Mouse (Mus musculus): Measurements from ENCODE around the gene BC025920.

BC025920 gene

DNA sequence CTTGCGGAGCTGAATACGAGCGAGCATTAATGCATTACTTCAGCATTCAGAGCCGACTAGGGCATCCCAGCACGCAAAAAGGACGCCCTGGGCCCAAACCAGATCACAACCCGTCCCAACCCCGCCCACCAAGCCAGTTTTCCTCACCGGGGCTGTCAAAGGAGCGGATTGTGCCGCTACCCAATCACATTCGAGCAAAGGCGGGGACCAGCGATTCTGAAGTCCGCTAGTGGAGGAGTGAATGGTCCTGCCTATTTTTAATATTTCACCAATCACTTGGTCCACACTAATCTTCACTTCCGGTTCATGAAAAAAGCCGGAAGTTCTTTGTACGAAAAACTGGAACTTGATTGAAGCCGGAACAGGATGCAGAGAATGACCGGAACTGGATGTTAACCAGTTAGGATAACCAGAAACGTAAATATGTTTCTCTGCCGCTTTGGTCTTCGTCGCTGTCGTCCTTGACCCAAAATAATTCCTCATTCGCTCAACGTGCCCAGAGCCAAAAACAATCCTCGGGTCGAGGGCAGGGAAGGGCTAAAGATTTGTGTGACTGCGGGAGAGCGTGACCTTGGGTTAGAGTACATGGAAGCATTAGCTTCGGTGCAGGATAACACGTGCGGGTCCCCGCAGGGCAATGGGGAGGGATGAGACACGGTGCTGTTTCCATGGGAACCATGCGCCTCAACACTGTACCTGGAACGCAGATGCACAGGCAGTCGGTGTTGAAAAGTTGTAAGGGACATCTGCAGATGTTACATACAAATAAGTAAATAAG is at the start of gene BC025920:
Gene BC025920 (plus strand): TSS at position 297 of the 778 bp plus-strand sequence.
- DNase-seq: peak; percentile 91 to 96

DNA sequence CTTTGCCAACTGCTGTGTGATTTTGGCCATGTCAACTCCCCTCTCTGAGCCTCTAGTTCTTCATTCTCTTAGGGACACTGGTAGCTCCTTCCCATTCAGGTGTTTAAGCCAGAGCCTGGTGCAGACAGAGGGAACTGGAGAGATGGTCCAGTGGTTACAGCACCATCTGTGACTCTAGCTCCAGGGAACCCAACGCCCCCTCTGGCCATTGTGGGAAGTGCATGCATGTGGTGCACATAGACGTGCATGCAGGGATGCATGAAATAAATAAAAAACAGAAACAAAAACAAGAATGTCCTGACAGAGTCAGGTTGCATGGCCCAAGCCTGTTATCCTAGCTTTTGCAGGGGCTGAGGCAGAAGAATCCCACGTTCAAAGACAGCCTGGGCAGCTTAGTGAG is 49.8 kb upstream of the BC025920 start:
- peak in 1 of 2 experiments; percentile 42 for DNase-seq

DNA sequence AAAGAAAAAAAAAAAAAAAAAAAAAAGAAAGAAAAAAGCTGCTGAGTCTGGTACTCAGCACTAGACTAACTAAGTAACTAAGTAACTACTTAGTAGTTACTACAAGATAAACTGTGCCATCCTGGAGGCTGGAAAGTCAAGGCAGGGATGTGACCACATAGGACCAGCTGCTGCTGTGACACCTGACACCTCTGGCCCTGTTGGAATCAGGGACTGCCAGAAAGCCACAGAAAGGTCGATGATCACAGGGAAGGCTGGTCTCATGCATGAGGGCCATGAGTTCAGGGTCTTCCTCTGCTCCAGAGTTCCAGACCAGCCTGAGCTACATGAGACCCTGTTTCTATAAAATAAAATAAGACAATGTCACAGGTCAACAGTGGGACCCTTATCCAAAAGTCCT is 48.6 kb upstream of the BC025920 start:
- no peak for DNase-seq

DNA sequence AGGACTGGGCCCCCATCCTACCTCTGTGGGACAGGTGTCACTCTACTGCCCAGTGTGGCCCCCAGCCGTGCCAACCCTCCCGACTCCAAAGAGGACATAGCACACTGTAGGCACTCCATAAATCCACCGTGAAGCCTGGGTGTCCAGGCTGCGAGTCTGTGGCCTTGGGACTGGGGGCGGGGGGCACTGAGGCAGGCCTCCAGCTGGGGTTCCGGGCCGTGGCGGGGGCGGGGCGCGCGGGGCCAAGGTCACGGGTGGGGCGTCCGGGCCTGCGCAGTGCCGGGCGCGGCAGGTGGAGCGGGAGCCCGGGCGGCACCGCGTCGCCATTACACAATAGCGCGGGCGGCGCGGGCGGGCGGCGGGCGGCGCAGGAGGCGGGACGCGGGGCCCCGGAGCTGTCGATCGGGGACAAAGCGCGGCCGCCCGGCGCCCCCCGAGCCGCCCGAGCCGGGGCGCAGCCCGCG is 46.9 kb upstream of the BC025920 start, which contains the start of gene Aes:
Gene Aes (plus strand): TSS at position 326 of the 464 bp plus-strand sequence.
- DNase-seq: peak; percentile 90 to 95

DNA sequence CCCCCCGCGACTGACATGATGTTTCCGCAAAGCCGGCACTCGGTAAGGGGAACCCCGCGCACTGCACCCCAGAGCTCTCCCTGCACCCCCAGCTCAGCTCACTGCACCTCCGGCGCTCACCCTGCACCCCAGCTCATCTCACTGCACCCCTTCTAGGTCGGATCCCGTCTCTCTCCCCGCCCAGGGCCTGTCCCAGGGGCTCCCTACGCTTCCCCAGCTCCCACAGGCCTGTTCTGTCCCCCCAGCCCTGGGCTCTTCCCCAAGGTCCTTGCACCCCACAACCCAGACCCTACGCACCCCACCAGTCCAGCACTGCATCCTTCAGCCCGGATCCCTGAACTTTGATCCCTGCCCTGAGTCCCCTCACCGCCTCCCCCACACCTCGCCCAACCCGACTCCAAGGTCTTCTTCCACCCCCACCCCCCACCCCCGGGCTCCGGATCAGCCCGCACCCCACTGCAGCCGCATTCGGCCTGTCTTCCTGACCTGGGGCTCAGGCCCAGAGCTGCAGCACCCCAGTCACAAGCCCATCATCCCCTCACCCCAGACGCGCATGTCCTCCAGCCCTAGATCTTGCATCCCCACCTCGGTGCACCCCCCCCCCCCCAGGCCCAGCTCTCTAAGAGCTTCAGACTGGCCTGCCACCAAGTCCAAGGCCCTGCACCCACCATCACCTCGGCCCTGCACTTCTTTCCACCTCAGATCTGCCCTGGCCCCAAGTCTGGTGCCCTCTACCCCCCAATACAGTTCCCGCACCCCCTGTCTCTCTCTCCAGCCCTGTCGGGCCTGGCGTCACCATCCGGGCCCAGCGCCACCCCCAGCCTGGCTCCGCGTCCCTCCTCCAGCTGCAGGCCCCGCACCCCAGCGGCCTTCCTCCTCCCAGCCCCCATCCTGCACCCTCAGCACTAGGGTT is 46.2 kb upstream of the BC025920 start:
- peak; percentile 82 to 84 for DNase-seq

DNA sequence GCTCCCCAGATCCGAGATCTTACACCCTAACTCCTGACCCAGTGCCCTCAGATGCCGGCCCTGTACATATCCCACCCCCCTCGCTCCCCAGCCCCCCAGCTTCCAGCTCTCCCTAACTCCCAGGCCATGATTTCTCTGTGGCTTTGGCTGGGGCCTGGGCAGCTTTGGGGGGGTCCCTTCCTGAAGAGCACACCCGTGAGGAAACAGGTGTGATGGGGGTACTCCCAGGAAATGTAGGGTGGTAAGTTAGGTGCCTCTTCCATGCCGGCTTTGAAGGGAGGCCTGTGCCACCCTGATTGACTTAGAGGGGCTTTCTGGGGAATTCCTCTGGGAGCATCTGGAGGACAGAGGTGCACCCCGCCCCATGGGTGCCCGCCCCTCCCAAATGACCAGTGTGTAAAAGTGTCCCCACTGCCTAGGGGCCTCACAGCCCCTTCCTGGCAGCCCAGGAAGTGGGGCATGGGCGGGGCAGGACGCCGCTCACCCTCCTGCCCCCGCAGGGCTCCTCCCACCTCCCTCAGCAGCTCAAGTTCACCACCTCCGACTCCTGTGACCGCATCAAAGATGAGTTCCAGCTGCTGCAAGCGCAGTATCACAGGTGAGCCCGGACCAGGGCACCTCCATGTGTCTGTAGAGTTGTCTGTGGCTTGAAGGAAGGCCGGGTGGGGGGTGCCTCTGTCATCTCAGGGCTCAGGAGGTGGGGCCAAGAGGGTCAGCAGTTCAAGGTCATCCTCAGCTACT is 45.2 kb upstream of the BC025920 start:
- peak in 1 of 2 experiments; percentile 42 for DNase-seq

DNA sequence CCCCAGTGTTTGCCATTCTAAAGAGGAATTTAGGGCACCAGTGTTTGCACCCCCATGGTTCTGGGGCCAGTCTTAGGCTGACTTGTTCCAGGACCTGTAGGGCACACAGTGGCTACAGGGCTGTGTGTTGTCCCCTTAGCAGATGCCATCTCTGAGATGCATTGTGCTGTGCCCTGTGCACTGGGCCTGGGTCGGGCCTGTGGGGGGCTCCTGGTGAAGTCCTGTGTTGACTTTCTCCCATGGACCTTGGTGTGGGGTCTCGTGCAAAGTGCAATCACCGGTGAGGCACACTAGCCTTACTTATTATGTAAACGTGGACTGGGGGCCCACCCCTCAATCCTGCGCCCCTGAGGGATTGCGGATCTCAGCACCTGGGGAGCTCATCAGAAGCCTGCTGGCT is 43.7 kb upstream of the BC025920 start:
- DNase-seq: peak in 1 of 2 experiments; percentile 26

DNA sequence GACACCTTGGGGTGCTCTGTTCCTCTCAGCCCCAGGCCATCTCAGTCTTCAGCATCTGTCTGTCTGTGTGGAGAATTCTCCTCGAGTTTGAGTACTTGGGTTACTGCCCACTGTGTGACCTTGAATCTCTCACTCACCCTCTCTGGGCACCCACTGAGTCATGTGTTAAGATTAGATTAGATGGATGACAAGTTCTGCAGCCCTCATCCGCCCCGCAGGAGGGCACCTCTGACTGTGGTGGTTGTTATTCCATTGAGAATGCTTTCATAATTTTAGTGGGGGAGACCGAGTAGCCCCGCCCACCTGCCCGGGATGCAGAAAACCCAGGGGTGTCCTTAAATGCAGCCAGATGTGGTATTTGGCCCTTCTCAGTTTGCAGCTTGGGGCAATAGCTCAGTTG is 42.6 kb upstream of the BC025920 start:
- peak in 1 of 2 experiments; percentile 46 for DNase-seq

DNA sequence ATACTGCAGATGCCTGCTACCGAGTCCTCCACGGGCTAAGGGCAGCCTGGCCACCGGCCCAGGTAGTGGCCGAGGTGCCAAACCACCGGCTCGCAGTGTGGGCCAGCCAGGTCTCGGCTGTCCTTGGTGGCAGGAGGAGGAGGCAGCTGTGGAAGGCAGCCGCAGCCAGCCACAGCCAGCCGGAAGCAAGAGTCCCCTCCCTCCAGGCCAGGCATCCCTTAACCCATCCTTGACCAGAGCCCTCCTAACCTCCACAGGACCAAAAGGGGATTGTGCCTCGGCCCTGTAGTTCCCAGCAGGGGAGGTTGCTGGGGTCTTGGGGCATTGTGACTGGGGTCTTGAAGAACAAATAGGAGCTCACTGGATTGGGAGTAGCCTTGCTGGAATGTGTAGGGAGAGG is 41.9 kb upstream of the BC025920 start:
- peak; percentile 61 to 75 for DNase-seq

DNA sequence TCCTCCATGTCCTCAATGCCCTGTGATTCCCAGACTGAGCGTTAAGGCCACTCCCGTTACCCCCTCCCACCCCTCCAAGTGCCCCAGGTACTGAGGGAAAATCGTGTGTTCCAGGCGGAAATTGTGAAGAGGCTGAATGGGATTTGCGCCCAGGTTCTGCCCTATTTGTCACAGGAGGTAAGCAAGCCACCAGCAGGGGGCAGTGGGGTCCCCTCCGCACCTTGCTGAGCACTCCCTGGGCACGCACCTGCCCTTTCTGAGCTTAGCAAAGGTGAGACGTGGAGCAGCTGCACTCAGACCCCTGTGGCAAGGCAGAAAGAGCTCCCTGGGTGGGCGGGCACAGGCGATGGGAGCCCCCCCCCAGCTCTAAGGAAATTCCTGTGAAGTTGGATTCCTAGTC is 41.3 kb upstream of the BC025920 start:
- peak; percentile 67 to 82 for DNase-seq

DNA sequence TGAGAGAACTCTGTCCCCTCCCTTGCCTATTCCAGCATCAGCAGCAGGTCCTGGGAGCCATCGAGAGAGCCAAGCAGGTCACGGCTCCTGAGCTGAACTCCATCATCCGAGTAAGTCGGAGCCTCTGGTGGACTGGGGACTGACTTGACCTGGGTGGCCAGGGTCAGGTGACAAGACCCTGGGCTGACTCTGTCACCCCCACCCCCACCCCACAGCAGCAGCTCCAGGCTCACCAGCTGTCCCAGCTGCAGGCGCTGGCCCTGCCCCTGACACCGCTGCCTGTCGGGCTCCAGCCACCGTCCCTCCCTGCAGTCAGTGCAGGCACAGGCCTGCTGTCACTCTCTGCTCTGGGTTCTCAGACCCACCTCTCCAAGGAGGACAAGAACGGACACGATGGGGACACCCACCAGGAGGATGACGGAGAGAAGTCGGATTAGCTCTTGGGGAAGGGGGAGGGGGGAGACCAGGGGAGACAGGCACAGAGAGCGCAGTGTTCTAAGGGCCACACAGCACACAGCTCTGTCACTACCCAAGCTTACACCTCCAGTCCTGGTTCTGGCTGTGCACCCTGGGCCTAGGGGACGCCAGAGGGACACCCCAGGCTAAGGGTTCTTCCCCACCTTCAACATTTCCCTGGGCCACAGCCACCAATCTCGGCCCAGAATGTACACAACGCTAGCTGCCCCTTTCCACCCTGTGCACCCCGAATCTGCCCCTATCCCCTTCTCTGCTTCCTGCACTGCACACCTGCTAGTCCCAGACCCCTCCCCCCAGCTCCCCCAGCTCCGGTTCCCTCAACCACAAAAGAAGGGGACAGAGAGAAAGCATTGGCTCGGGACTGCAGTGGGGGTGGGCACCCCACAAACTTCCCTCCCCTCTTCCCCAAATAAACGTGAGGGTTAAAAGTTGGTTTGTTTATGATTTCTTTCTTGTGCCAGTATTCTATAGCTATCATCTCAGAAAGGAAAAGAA is 40.5 kb upstream of the BC025920 start:
- DNase-seq: peak in 1 of 2 experiments; percentile 25

DNA sequence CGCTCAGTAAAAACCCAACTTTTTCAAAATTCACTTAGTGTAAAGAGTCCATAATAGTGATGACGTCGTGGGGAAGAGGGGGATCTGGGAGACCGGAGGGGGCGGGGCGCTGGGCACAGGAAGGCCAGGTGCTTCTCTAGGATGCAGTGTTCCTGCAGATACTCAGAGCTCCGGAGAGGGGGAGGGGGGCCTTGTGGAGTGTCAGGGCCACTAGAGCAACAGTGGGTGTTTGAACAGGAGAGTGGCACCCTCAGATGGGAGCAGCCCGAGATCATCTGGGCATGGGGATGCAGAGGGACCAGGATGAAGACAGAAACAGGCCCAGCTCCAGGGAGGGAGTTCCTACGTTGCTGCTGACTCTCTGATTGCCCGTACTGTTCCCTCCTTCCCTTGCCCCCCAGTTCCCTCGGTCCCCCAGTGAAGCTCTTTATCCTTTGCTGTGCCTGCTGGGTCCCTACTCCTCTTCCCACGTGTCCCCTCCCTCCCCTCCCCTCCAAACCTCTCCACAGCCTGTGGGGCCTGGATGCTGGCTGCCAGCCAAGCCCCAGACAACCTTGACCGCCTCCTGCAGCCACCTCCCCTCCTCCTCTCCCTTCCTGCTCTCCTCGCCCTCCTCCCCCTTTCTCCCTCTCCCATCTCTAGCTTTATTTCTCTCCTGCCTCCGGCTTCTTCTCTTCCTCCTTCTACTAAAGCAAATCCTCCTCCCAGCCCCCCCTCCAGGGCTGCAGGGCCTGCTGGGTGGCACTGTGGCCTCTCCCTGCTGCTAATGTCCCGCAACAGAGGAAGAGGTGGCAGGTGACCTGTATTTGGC is 37.5 kb upstream of the BC025920 start:
- peak; percentile 29 to 65 for DNase-seq

DNA sequence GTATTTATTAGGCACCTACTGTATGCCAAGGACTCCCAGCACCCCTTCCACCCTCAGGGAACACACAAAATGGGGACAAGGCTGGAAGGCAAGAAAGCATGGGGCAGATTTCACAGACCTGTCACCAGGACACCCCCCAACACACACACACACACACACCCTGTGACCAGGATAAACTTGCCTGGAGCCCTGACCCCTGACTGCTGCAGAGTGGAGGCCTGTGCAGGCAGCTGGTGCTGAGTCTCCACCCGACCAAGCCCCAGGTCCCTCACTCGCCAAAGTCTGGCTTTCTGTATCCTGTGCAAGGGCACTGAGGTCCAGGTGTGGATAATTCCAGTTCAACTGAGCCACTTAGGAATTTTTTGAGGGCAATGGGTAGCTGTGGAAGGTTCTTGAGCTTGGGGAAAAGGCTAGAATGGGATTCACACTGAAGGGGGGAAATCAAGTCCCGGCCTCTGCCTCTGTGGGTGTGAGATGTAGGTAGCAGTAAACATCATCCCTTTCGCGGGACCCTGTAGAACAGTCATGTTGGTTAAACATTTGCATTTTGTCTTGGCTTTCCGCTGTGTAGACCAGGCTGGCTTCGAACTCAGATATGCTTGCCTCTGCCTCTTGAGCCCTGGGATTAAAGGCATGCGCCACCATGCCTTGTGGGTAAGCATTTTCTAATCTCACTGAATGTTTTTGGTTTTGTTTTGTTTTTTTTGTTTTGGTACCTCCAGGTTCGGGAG is 36.4 kb upstream of the BC025920 start:
- peak; percentile 27 to 31 for DNase-seq

DNA sequence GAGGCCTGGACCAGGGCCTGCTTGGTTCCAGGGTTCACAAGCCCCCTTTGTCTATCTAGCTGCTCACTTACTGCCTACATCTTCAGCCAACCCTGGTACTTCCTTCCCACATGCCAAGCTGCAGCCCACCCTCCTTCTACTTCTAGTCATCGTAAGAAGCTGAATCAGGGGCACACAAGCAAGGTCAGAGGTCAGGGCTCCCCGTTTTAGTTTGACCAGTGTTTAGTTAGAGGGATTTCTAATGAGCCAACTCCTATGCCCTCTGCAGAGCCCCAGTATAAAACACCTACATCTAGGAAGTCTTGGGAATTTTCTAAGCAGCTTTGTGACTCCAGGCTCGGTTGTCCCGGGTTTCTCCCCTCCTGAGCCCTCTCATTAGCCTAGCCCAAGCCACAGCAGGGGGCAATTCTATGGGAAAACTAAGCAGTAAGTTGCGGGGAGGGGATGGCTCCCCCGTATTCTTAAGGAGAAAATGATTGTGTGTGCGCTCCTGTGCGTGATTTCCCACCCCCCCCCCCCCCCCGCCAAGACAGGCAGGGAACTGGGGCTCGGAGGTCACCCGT is 35.8 kb upstream of the BC025920 start:
- DNase-seq: no peak

DNA sequence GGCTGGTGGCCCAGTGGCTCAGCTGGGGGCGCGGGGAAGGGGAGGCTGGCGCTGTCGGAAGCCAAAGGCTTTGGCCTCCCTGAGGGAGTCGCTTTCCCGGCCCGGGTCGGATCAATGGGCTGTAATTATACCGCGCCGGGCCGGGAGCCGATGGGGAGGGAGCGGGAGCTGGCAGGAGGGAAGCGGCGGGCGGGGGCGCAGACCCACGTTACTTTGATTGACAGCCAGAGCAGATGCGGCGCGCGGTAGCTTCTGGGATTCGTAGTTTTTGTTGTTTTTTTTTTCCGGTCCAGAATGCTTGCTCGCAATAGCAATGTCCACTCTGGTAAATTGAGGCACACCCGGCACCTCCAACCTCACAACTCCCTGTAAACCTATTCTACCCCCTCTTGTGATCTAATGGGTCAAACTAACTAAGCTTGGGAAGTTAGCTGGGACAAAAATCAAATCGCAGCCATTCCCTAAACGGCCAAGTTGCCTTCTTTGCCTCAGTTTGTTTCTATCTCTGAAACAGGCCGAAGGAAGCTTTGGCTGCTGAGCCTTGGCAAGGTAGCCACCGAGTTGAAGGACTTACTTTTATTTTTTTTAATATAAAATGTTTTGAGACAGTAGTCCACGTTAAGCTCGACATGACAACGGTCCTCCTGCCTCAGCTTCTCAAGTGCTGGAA is 35.1 kb upstream of the BC025920 start:
- peak; percentile 98 for DNase-seq

DNA sequence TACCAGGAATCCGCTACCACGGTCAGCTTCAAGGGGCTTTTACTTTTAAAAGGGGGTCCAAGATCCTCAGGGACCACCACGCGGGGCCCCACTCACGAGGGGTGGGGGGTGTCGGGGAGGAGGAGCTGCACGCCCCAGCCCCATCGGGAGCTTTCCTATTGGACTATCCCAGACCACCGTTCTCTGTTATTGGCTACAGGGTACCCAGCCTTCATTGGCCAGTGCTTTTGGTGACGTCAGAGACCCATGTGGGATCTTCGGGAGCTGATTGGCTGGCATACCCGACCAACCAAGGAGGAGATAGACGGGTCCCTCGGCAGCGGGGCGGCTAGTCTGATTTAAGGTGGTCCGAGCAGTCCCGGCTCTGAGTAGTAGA is 34.6 kb upstream of the BC025920 start:
- peak; percentile 99 for DNase-seq

DNA sequence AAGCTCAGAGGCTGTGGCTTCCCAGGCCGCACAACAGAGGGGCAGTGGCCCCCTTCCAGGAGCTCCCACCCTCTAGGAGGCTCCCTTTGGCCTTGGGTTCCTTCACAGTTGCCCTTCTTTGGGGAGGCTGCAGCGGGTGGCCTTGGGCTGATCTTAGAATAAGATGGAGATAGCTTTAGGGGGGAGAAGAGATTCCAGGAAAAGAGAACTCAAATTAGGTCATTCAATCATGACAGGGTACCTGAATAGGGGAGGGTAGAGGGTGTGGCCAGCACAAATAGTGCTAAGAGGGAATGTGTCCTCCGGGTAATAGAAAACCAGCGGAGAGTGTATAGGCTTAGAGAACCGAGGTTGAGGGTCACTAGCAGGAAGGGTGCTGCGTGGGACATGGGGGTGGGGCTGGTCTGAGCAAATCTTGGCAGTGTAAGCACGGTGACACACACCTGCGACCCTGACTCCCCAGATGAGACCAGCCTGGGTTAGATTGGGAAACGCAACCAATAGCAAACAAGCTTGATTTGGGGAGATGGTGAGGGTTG is 33.9 kb upstream of the BC025920 start:
- DNase-seq: peak in 1 of 2 experiments; percentile 53

DNA sequence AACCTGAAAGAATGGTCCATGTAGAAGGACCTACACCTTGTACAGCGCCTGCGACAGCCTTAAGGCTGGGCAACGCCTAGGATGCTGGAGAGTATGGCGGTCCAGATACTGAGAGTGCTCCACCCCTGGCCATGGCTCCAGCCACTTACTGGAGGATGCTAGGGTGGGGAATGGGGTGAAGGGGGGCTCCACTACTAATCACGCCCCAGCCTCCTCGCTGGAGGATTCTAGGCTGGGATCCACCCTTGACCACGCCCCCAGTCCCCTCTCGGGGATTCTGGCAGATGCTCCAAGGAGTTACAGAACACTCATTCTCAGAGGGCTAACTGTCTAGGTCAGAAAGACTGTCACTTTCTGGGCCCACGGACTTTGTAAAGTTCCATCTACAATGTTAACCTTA is 33.1 kb upstream of the BC025920 start:
- peak in 1 of 2 experiments; percentile 46 for DNase-seq
